Mouse (Mus musculus): ENCODE results near the gene Plekhm1. TPM values are rescaled to one million over a fixed set of nuclear protein-coding genes. Genes with fewer than 3 reads are reported as not detected.

Plekhm1 gene
- polyA plus RNA-seq, 1 experiment from 2014 or later, result 4.7 TPM

DNA sequence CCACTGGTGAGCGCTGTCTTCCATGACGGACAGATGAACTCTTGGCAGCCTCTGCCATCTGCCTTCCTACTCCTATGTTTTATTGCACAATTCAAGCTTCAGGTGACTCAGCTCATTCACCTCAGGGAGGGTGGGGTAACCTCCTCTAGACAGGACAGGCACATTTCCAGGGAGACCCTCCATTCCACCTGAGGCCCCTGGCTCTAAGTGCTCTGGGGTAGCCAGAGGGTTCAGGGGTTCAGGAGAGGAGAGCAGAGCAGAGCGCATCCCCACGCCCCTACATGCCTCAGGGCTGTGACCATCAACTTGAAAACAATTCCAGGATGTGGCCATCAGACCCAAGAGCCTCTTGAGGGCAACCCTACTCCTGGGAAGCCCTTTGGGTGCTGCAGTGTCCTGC is 47.0 kb downstream of the Plekhm1 start:
- H3K4me2 ChIP-seq (replicated peaks; ENCODE audit: low read depth), result no peak overlapping the region
- no peak for ATAC-seq
- no peaks in the 10 kb centered on the region for H3K9me3 ChIP-seq (ENCODE audit: control insufficient read depth)
- peak; percentile 4; the same call in 1 of the 2 replicates for TF ChIP-seq CTCF (IDR thresholded peaks at IDR 0.05; ENCODE audit: low read depth)
- H3K27me3 ChIP-seq (replicated peaks; ENCODE audit: control insufficient read depth, insufficient read depth, low read length), result peaks cover 3% of the 10 kb centered on the region; the same call in 1 of the 2 replicates
- no peak overlapping the region for H3K9ac ChIP-seq (ENCODE audit: low read depth, low read length)
- H3K27ac ChIP-seq (ENCODE audit: low read depth, low read length), result no peak overlapping the region
- H3K36me3 ChIP-seq (ENCODE audit: control insufficient read depth, insufficient read depth), result peaks cover 26% of the 10 kb centered on the region; the same call in 1 of the 2 replicates
- 79% methylated on average over 4 of the region's 4 CpGs for WGBS
- H3K4me3 ChIP-seq (ENCODE audit: low read depth, low read length), result no peak overlapping the region
- H3K4me1 ChIP-seq (replicated peaks; ENCODE audit: control insufficient read depth, insufficient read depth, low read length), result peaks cover 6% of the 10 kb centered on the region; the same call in 1 of the 2 replicates

DNA sequence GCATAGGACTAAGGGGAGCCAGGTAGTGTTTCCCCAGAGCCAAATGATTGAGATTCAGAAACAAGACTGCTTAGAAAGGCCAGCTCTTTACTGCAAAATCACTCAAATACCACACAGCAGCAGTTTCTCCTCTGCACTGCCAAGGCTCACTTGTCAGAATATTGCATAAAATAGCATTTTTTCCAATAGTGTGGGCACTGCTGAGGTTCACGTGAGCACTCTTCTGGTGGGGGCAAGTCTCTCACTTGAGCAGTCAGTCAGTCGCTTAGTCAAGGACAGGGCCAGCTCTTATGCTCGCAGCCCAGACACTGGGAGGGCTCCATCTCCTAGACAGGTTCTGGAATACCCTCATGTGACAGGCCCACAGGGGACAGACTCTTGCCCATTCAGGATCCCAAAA is 47.5 kb downstream of the Plekhm1 start:
- H3K9me3 ChIP-seq (ENCODE audit: control insufficient read depth), result no peaks in the 10 kb centered on the region
- no peak overlapping the region for H3K27ac ChIP-seq (ENCODE audit: low read depth, low read length)
- no peak for ATAC-seq
- 88% methylated on average over 3 of the region's 3 CpGs for WGBS
- no peak overlapping the region for H3K4me2 ChIP-seq (replicated peaks; ENCODE audit: low read depth)
- no peak for TF ChIP-seq CTCF (IDR thresholded peaks at IDR 0.05; ENCODE audit: low read depth)
- H3K27me3 ChIP-seq (replicated peaks; ENCODE audit: control insufficient read depth, insufficient read depth, low read length), result peaks cover 3% of the 10 kb centered on the region; the same call in 1 of the 2 replicates
- no peak overlapping the region for H3K9ac ChIP-seq (ENCODE audit: low read depth, low read length)
- H3K4me1 ChIP-seq (replicated peaks; ENCODE audit: control insufficient read depth, insufficient read depth, low read length), result peaks cover 6% of the 10 kb centered on the region; the same call in 1 of the 2 replicates
- H3K4me3 ChIP-seq (ENCODE audit: low read depth, low read length), result no peak overlapping the region
- H3K36me3 ChIP-seq (ENCODE audit: control insufficient read depth, insufficient read depth), result peaks cover 22% of the 10 kb centered on the region; the same call in 1 of the 2 replicates

GRCm38 (mm10) chr11:103364335-103364734 is 48.2 kb downstream of the Plekhm1 start:
- Histone ChIP-seq H3K4me1 (replicated peaks; ENCODE audit: control insufficient read depth, insufficient read depth, low read length) (peaks cover 8% of the 10 kb centered on the region; the same call in 1 of the 2 replicates), H3K9me3 (ENCODE audit: control insufficient read depth) (no peaks in the 10 kb centered on the region), H3K4me3 (ENCODE audit: low read depth, low read length) (no peak overlapping the region), H3K27ac (ENCODE audit: low read depth, low read length) (no peak overlapping the region; the same call in 1 of the 2 replicates), H3K27me3 (replicated peaks; ENCODE audit: control insufficient read depth, insufficient read depth, low read length) (peaks cover 3% of the 10 kb centered on the region; the same call in 1 of the 2 replicates), H3K36me3 (ENCODE audit: control insufficient read depth, insufficient read depth) (peaks cover 21% of the 10 kb centered on the region; the same call in 1 of the 2 replicates), H3K4me2 (replicated peaks; ENCODE audit: low read depth) (no peak overlapping the region), H3K9ac (ENCODE audit: low read depth, low read length) (no peak overlapping the region)
- 65% methylated on average over 5 of the region's 5 CpGs for WGBS
- TF ChIP-seq CTCF (IDR thresholded peaks at IDR 0.05; ENCODE audit: low read depth), result no peak
- no peak for ATAC-seq

GRCm38 (mm10) chr11:103363214-103364148 is 49.0 kb downstream of the Plekhm1 start, which contains the start of gene Arhgap27:
TSS of gene Arhgap27 (minus strand) at chr11:103363692.
- H3K9me3 ChIP-seq (ENCODE audit: control insufficient read depth), result no peaks in the 10 kb centered on the region
- H3K36me3 ChIP-seq (ENCODE audit: control insufficient read depth, insufficient read depth), result peaks cover 19% of the 10 kb centered on the region; the same call in 1 of the 2 replicates
- H3K4me2 ChIP-seq (replicated peaks; ENCODE audit: low read depth), result peak within 1 kb of the TSS; percentile 91
- 5% methylated on average over 35 of the region's 35 CpGs for WGBS
- no peak for TF ChIP-seq CTCF (IDR thresholded peaks at IDR 0.05; ENCODE audit: low read depth)
- ATAC-seq, result 0 out of 2 replicates have a peak, but pooled peaks have one; percentile 6
- H3K9ac ChIP-seq (ENCODE audit: low read depth, low read length), result peak within 1 kb of the TSS; percentile 54
- peak within 1 kb of the TSS; percentile 77 for H3K27ac ChIP-seq (ENCODE audit: low read depth, low read length)
- H3K4me3 ChIP-seq (ENCODE audit: low read depth, low read length), result peak within 1 kb of the TSS; percentile 49
- peaks cover 3% of the 10 kb centered on the region; the same call in 1 of the 2 replicates for H3K27me3 ChIP-seq (replicated peaks; ENCODE audit: control insufficient read depth, insufficient read depth, low read length)
- peaks cover 16% of the 10 kb centered on the region; the same call in 1 of the 2 replicates for H3K4me1 ChIP-seq (replicated peaks; ENCODE audit: control insufficient read depth, insufficient read depth, low read length)

DNA sequence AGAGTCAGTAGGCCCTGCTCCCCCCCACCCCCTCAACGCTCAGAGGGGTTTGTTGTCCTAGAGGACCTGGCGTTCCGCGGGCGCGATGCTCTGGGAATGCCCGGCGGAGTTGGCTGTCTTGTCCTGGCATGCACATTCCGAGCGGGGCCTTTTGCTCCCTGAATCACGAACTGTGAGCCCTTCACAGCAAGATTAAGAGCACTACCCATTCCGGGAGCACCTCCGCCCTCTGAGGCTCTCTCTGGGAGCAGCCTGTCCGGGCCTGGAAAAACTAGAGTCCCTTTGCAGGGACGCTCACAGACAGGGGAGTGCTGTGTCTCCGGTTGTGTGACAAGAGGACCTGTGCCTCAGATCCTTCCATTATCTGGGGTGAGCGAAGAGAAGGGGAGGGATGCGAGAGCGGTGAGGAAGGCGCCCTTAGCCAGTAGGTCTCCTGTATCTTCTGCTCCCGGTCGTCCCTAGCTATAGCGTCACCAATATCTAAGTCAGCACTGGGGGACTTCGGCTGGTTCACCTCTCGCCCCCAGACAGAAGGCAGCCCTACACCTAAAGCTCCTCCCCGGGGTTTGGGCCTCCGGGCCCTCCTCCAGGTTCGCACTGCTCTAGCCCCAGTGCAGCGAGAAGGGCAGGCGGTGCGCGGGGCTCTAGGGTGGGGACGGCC is 49.8 kb downstream of the Plekhm1 start:
- TF ChIP-seq CTCF (IDR thresholded peaks at IDR 0.05; ENCODE audit: low read depth), result 0 out of 2 replicates have a peak, but pooled peaks have one; percentile 15
- Histone ChIP-seq H3K9me3 (ENCODE audit: control insufficient read depth) (no peaks in the 10 kb centered on the region), H3K27ac (ENCODE audit: low read depth, low read length) (peak overlapping the region; percentile 77), H3K4me3 (ENCODE audit: low read depth, low read length) (peak overlapping the region; percentile 49), H3K9ac (ENCODE audit: low read depth, low read length) (peak overlapping the region; percentile 54), H3K27me3 (replicated peaks; ENCODE audit: control insufficient read depth, insufficient read depth, low read length) (peaks cover 3% of the 10 kb centered on the region; the same call in 1 of the 2 replicates), H3K4me2 (replicated peaks; ENCODE audit: low read depth) (peak overlapping the region; percentile 91), H3K4me1 (replicated peaks; ENCODE audit: control insufficient read depth, insufficient read depth, low read length) (peaks cover 20% of the 10 kb centered on the region; the same call in 1 of the 2 replicates), H3K36me3 (ENCODE audit: control insufficient read depth, insufficient read depth) (peaks cover 11% of the 10 kb centered on the region; the same call in 1 of the 2 replicates)
- 0 out of 2 replicates have a peak, but pooled peaks have one; percentile 5 for ATAC-seq
- WGBS, result 2% methylated on average over 33 of the region's 33 CpGs

Data from intestine, postnatal 0 days (tissue).